Mouse (Mus musculus): Measurements from ENCODE around the gene Nvl. TPM values are rescaled to one million over a fixed set of nuclear protein-coding genes. Genes with fewer than 3 reads are reported as not detected.

Gene Nvl
- 85.8 and 98.0 TPM in 2 replicates for polyA plus RNA-seq (2012; rRNA removed)

DNA sequence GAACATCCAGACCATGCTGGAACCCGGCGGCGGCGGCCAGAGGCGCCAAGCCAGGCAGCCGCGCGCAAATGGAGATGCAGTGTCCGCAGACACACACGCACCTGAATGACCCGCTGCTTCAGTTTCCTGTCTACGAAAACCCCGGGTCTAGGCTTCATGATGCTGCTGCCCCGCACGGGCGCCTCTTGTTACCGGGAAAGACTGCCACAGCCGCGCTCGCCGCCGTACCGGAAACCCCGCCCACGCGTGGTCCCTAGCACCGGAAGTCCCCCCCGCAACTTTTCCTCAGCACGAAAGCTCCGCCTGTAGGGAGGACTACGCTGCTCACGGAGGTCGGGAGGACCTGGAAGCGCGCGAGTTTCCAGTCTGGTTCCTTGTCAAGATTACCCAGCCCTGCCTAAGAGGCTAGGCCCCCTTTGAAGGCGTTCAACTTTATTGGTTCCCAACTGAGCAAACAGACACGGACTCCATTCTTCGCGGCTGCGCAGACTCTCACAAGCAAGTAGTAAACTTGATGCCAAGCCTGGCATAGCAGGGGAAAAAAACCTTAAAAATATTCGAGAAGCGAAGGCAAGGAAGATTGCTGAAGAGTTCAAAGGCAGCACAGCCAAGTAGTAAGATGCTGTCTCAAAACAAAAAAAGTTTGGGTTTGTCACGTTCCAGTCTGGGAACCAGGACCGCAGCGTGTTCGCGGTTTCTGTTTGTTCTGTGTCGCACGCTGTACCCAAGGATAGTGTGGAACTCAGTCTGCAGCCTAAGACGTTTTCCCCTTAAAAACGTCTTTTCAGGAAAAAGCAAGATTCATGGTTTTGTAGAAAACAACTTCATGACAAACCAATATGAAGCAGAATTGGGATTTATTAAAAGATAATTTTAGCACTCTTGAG is at the start of gene Nvl, which contains the start of gene Cnih4:
Gene Nvl (minus strand): TSS at position 255 of the 887 bp plus-strand sequence.
Gene Cnih4 (plus strand): TSS at position 744 of the 887 bp plus-strand sequence.
- H3K4me1 ChIP-seq (ENCODE audit: control insufficient read depth, insufficient read depth, low read length) = 0 out of 2 replicates have a peak, but pooled peaks cover 3% of the 10 kb centered on the region
- H3K27ac ChIP-seq (ENCODE audit: insufficient read depth, low read length) = no peak within 1 kb of the TSS
- TF ChIP-seq CTCF (IDR thresholded peaks at IDR 0.05; ENCODE audit: extremely low read depth, insufficient read depth, low read length) (no peak), POLR2A (IDR thresholded peaks at IDR 0.05; ENCODE audit: extremely low read depth, insufficient read depth, low read length) (peak; percentile 39; the same call in 1 of the 2 replicates)
- H3K4me3 ChIP-seq (ENCODE audit: insufficient read depth, low read length) = peak within 1 kb of the TSS; percentile 77

DNA sequence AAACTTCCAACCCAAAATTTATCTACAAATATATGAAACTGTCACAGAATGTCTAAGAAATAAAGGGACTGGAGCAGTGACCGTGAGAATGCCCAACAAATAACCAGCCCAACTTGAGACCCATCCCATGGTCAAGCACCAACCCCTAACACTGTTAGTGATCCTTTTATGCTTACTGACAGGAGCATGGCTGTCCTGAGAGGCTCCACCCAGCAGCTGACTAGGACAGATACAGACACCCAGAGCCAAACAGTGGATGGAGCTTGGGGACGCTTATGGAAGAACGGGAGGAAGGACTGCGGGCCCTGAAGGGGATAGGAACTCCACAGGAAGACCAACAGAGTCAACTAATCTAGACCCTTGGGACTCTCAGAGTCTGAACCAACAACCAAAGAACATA is 44.9 kb upstream of the Nvl start:
- TF ChIP-seq POLR2A (IDR thresholded peaks at IDR 0.05; ENCODE audit: extremely low read depth, insufficient read depth, low read length) = no peak
- TF ChIP-seq CTCF (IDR thresholded peaks at IDR 0.05; ENCODE audit: extremely low read depth, insufficient read depth, low read length) = no peak
- Histone ChIP-seq H3K27ac (ENCODE audit: insufficient read depth, low read length) (no peak overlapping the region), H3K4me3 (ENCODE audit: insufficient read depth, low read length) (no peak overlapping the region), H3K4me1 (ENCODE audit: control insufficient read depth, insufficient read depth, low read length) (no peaks in the 10 kb centered on the region)

DNA sequence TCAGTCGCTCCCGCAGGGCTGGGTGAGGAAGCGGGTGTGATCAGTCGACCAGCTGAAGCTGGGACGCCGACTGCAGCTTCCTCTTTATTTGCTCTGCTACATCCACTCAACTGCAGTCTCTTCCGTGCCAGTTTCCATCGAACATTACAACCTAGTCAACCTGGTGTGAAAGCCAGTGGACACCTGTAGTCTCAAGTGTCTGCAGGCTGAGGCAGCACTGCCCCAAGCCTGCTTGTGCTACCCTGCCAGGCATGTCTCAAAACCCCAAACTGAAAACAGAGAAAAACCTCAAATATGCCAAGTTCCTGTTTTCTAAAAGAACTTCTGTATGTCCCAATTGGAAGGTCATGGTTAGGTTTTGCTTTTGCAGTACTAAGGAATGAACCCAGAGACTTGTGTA is 26.2 kb upstream of the Nvl start:
- no peaks in the 10 kb centered on the region for H3K4me1 ChIP-seq (ENCODE audit: control insufficient read depth, insufficient read depth, low read length)
- TF ChIP-seq POLR2A (IDR thresholded peaks at IDR 0.05; ENCODE audit: extremely low read depth, insufficient read depth, low read length) (no peak), CTCF (IDR thresholded peaks at IDR 0.05; ENCODE audit: extremely low read depth, insufficient read depth, low read length) (no peak)
- H3K4me3 ChIP-seq (ENCODE audit: insufficient read depth, low read length) = no peak overlapping the region
- H3K27ac ChIP-seq (ENCODE audit: insufficient read depth, low read length) = no peak overlapping the region

DNA sequence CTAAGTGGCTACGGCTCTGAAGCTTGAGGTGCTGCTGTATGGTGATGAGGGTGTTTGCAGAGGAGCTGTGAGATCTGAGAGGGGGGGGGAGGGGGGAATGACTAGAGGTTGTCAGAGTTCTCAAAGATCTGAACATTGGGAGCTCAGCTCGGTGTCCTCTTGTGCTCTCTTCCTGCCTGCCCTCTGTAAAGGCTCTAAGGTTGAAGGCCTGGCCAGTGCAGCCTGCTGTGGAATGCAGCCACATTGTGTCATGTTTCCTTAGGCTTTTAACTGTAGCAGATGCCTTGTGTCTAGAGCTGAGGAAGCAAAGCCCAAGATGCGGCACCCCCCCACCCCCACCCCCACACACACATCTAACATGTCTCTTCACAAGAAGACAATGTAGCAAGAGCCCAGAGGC is 24.4 kb upstream of the Nvl start:
- Histone ChIP-seq H3K27ac (ENCODE audit: insufficient read depth, low read length) (no peak overlapping the region), H3K4me1 (ENCODE audit: control insufficient read depth, insufficient read depth, low read length) (no peaks in the 10 kb centered on the region), H3K4me3 (ENCODE audit: insufficient read depth, low read length) (no peak overlapping the region)
- no peak for TF ChIP-seq CTCF (IDR thresholded peaks at IDR 0.05; ENCODE audit: extremely low read depth, insufficient read depth, low read length)
- no peak for TF ChIP-seq POLR2A (IDR thresholded peaks at IDR 0.05; ENCODE audit: extremely low read depth, insufficient read depth, low read length)

DNA sequence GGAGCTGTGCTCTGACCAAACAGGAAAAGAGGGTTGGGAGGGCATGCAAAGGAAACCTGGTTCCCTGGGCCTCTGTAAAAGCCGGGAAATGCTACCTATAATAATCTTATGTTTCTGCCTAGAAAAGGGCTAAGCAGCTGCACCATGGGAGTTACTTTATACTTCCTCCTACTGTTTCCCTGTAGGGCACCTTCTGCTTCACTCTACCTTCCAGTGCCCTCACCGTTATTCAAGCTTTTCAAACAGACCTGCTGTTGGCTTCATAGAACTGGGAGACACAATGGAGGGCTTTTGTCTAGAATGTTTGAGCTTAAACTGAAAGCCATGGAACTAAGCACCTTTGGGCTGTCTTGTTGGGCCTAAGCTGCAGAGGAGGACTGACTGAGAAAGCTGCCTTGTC is 23.8 kb upstream of the Nvl start:
- TF ChIP-seq POLR2A (IDR thresholded peaks at IDR 0.05; ENCODE audit: extremely low read depth, insufficient read depth, low read length) (no peak), CTCF (IDR thresholded peaks at IDR 0.05; ENCODE audit: extremely low read depth, insufficient read depth, low read length) (no peak)

DNA sequence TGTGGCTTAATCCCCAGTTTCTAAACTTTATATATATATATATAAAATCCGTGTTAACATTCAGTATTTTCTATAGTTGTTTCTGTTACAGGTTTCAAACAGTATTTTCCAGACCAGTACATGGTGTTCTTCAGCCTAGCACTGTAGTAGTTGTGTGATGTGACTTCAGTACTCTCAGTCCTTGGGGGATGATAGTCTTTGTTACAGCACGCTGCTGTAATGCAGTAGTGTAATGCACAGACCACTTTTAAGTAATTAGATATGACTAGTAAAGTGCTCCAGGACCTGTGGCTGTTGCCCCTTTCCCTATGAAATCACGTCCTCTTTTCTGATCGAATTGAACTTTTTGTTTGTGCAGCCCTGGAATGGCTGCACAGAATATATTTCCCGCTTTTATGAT is 7.5 kb upstream of the Nvl start:
- TF ChIP-seq POLR2A (IDR thresholded peaks at IDR 0.05; ENCODE audit: extremely low read depth, insufficient read depth, low read length) = no peak
- peaks cover 5% of the 10 kb centered on the region; the same call in 1 of the 2 replicates for H3K4me1 ChIP-seq (ENCODE audit: control insufficient read depth, insufficient read depth, low read length)
- H3K27ac ChIP-seq (ENCODE audit: insufficient read depth, low read length) = no peak overlapping the region
- peak overlapping the region; percentile 75; the same call in 1 of the 2 replicates for H3K4me3 ChIP-seq (ENCODE audit: insufficient read depth, low read length)

More for the DNA sequence above, 23.8 kb upstream of the Nvl start:
- H3K27ac ChIP-seq (ENCODE audit: insufficient read depth, low read length) = no peak overlapping the region
- no peak overlapping the region for H3K4me3 ChIP-seq (ENCODE audit: insufficient read depth, low read length)
- no peaks in the 10 kb centered on the region for H3K4me1 ChIP-seq (ENCODE audit: control insufficient read depth, insufficient read depth, low read length)

DNA sequence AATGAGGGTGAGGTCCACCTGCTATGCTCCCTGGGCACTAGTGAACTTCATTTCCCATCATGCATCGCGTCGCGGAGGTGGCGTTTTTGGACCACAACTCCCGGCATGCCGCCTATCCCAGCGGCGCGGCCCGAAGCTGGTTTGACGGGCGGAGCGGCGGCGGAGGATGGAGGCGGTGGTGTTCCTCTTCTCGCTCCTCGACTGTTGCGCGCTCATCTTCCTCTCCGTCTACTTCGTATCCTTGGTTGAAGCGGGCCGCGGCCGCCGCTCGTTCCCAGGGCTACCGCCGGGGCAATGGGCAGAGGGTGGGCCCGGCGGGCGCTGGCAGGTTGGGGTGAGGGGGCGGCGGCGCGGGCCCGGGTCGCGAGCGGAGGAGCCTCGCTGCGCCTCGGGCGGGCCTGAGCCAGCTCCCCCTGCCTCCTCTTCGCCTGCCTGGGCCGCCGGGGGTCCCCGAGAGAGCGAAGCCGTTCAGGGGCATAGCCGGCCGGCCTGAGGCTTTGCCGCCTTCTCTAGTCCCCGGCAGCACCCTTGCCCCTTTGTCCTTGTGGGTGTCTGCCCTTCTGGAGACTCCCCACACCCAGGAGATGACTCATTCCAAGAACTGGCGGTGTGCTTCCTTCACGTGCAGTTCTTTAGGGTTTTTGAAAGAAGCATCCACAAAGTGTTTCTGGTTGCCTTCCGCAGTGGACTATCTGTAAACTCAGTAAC is 7.0 kb upstream of the Nvl start:
- Histone ChIP-seq H3K27ac (ENCODE audit: insufficient read depth, low read length) (peak overlapping the region; percentile 15; the same call in 1 of the 2 replicates), H3K4me3 (ENCODE audit: insufficient read depth, low read length) (peak overlapping the region; percentile 75), H3K4me1 (ENCODE audit: control insufficient read depth, insufficient read depth, low read length) (peaks cover 5% of the 10 kb centered on the region; the same call in 1 of the 2 replicates)
- TF ChIP-seq CTCF (IDR thresholded peaks at IDR 0.05; ENCODE audit: extremely low read depth, insufficient read depth, low read length) (no peak), POLR2A (IDR thresholded peaks at IDR 0.05; ENCODE audit: extremely low read depth, insufficient read depth, low read length) (peak; percentile 78; the same call in 1 of the 2 replicates)

DNA sequence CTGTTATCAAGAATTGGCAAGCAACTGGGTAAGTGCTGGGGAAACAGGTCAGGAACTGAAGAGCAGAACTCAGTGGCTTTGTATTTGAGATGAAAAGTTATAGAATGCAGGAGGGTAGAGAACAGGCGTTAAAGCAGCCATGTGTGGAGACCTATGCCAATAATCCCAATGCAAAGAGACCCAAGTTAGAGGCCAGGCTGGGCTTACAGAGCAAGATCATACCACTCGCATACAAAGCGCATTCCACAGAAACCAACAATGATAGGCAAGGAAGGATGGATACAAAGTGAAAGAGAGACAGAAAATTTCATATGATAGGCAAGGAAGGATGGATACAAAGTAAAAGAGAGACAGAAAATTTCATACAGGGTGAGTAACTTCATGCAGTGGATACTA is 6.4 kb upstream of the Nvl start:
- Histone ChIP-seq H3K4me1 (ENCODE audit: control insufficient read depth, insufficient read depth, low read length) (peaks cover 5% of the 10 kb centered on the region; the same call in 1 of the 2 replicates), H3K27ac (ENCODE audit: insufficient read depth, low read length) (no peak overlapping the region), H3K4me3 (ENCODE audit: insufficient read depth, low read length) (peak overlapping the region; percentile 75; the same call in 1 of the 2 replicates)
- TF ChIP-seq CTCF (IDR thresholded peaks at IDR 0.05; ENCODE audit: extremely low read depth, insufficient read depth, low read length) = no peak
- no peak for TF ChIP-seq POLR2A (IDR thresholded peaks at IDR 0.05; ENCODE audit: extremely low read depth, insufficient read depth, low read length)

DNA sequence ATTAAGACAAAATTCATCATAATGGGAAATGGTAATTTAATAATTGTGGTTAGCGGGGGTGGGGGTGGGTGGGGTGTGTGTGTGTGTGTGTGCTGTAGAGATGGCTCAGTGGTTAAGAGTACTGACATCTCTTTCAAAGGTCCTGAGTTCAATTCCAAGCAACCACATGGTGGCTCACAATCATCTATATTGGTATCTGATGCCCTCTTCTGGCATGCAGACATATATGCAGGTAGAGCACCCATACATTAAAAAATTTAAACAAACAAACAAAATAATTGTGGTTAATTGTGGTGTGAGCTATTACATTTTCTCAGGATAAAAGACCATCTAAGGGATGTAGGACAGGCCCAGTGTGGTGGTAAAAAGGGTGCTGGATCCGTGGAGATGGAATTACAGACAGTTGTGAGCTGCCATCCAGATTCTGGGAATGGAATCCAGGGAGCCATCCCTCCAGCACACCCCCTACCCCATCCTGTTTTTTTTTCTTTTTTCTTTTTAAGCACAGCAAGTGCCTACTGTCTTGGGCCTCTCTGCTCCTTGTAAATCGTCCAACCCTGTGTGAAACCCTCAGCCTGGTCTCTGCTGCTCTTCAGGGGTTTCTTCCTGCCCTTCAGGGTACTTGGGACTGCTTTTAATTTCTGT is 5.5 kb upstream of the Nvl start:
- no peak for TF ChIP-seq POLR2A (IDR thresholded peaks at IDR 0.05; ENCODE audit: extremely low read depth, insufficient read depth, low read length)
- TF ChIP-seq CTCF (IDR thresholded peaks at IDR 0.05; ENCODE audit: extremely low read depth, insufficient read depth, low read length) = no peak
- H3K4me3 ChIP-seq (ENCODE audit: insufficient read depth, low read length) = no peak overlapping the region
- no peak overlapping the region for H3K27ac ChIP-seq (ENCODE audit: insufficient read depth, low read length)

More for the DNA sequence above, 5.5 kb upstream of the Nvl start:
- peaks cover 7% of the 10 kb centered on the region; the same call in 1 of the 2 replicates for H3K4me1 ChIP-seq (ENCODE audit: control insufficient read depth, insufficient read depth, low read length)

Measured in cortical plate, adult 2 months (tissue).